Mouse (Mus musculus) ovary, postnatal 10 days (tissue): ENCODE measurements around the gene Bpifb9a.
"Not testable (repeated sequence)": the region's sequence is repeated elsewhere in the genome, so short reads cannot be mapped to it uniquely, and the experiment has no call there.

ENCODE experiments used
- DNase-seq: peaks from one replicate; pipeline ENCODE4 v3.0.0; 2022; ENCODE audit warnings: low spot score

Bpifb9a gene

GRCm38 (mm10) chr2:154306927-154307326 lies 49.3 kb downstream of the Bpifb9a start, which contains the start of gene Bpifb9b:
Gene Bpifb9b (plus strand): TSS chr2:154307227.
- not testable (repeated sequence) for DNase-seq

- not testable (repeated sequence) for DNase-seq
Measured at GRCm38 (mm10) chr2:154313771-154314170, 56.1 kb downstream of the Bpifb9a start.
